Mouse (Mus musculus): ENCODE data around the gene Dnal4. TPM values are rescaled to one million over a fixed set of nuclear protein-coding genes. Genes with fewer than 3 reads are reported as not detected.

The Dnal4 gene
- polyA plus RNA-seq, 2 experiments = 5.5 to 6.3 TPM

GRCm38 (mm10) chr15:79745883-79746282 is 31.8 kb downstream of the Dnal4 start:
- Histone ChIP-seq H3K36me3 (replicated peaks; ENCODE audit: control insufficient read depth, insufficient read depth, low read depth) (no peaks in the 10 kb centered on the region), H3K9ac (replicated peaks) (no peak overlapping the region), H3K27me3 (ENCODE audit: control insufficient read depth, insufficient read depth, low read length) (no peaks in the 10 kb centered on the region), H3K4me1 (replicated peaks; ENCODE audit: control insufficient read depth in 2 of 2, insufficient read depth in 2 of 2, low read length in 1 of 2) (peaks cover 12% of the 10 kb centered on the region in 2 experiments), H3K4me3 (ENCODE audit: insufficient read depth in 1 of 2, low read depth in 2 of 2, low read length in 2 of 2) (no peak overlapping the region), H3K9me3 (ENCODE audit: control insufficient read depth, low read length) (no peaks in the 10 kb centered on the region), H3K27ac (no peak overlapping the region), H3K4me2 (ENCODE audit: low read depth) (no peak overlapping the region)
- WGBS (ENCODE audit: insufficient replicate concordance) = 73% methylated on average over 5 of the region's 5 CpGs
- ATAC-seq (ENCODE audit: insufficient read depth) (no peak), DNase-seq (ENCODE audit: low read depth in 3 of 3, low spot score in 3 of 3) (no peak)
- no peak for TF ChIP-seq CTCF (IDR thresholded peaks at IDR 0.05; ENCODE audit: low read depth)

GRCm38 (mm10) chr15:79745312-79745711 is 32.3 kb downstream of the Dnal4 start:
- H3K9ac ChIP-seq (replicated peaks) = no peak overlapping the region
- ATAC-seq (ENCODE audit: insufficient read depth) (no peak), DNase-seq (ENCODE audit: low read depth in 3 of 3, low spot score in 3 of 3) (no peak)
- peaks cover 15 to 16% of the 10 kb centered on the region in 2 experiments for H3K4me1 ChIP-seq (replicated peaks; ENCODE audit: control insufficient read depth in 2 of 2, insufficient read depth in 2 of 2, low read length in 1 of 2)
- TF ChIP-seq EP300 (IDR thresholded peaks at IDR 0.05; ENCODE audit: low read depth) = no peak
- no peak for TF ChIP-seq CTCF (IDR thresholded peaks at IDR 0.05; ENCODE audit: low read depth)
- 83% methylated on average over 10 of the region's 10 CpGs for WGBS (ENCODE audit: insufficient replicate concordance)
- H3K36me3 ChIP-seq (replicated peaks; ENCODE audit: control insufficient read depth, insufficient read depth, low read depth) = no peaks in the 10 kb centered on the region
- H3K9me3 ChIP-seq (ENCODE audit: control insufficient read depth, low read length) = no peaks in the 10 kb centered on the region
- H3K27me3 ChIP-seq (ENCODE audit: control insufficient read depth, insufficient read depth, low read length) = no peaks in the 10 kb centered on the region
- no peak overlapping the region for H3K4me3 ChIP-seq (ENCODE audit: insufficient read depth in 1 of 2, low read depth in 2 of 2, low read length in 2 of 2)
- no peak overlapping the region for H3K27ac ChIP-seq
- H3K4me2 ChIP-seq (ENCODE audit: low read depth) = no peak overlapping the region

DNA sequence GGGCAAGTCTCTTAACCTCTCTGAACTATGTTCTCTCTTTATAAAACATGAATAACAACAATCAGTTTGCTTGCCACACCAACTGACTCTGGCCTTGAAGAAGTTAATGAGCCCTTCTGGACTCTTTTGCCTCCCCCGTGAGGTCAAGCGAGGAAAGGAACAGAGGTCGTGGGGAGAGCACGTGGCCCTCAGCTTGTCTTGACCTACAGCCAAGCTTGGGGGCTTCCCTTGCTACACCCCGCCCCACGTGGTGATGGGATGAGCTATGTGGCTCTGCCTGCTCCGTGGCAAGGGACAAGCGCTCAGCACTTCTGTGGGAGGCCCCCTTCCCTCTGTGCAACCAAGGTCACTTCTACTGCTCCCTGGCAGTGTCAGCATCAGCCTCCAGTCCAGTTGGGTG is 32.9 kb downstream of the Dnal4 start:
- no peaks in the 10 kb centered on the region for H3K36me3 ChIP-seq (replicated peaks; ENCODE audit: control insufficient read depth, insufficient read depth, low read depth)
- H3K4me3 ChIP-seq (ENCODE audit: insufficient read depth in 1 of 2, low read depth in 2 of 2, low read length in 2 of 2) = no peak overlapping the region
- TF ChIP-seq EP300 (IDR thresholded peaks at IDR 0.05; ENCODE audit: low read depth) (no peak), CTCF (IDR thresholded peaks at IDR 0.05; ENCODE audit: low read depth) (no peak)
- no peaks in the 10 kb centered on the region for H3K9me3 ChIP-seq (ENCODE audit: control insufficient read depth, low read length)
- H3K4me1 ChIP-seq (replicated peaks; ENCODE audit: control insufficient read depth in 2 of 2, insufficient read depth in 2 of 2, low read length in 1 of 2) = peaks cover 15 to 16% of the 10 kb centered on the region in 2 experiments
- H3K27ac ChIP-seq = no peak overlapping the region
- 59% methylated on average over 8 of the region's 8 CpGs for WGBS (ENCODE audit: insufficient replicate concordance)
- no peaks in the 10 kb centered on the region for H3K27me3 ChIP-seq (ENCODE audit: control insufficient read depth, insufficient read depth, low read length)
- no peak overlapping the region for H3K9ac ChIP-seq (replicated peaks)
- no peak for DNase-seq (ENCODE audit: low read depth in 3 of 3, low spot score in 3 of 3)
- H3K4me2 ChIP-seq (ENCODE audit: low read depth) = no peak overlapping the region
- ATAC-seq (ENCODE audit: insufficient read depth) = no peak

DNA sequence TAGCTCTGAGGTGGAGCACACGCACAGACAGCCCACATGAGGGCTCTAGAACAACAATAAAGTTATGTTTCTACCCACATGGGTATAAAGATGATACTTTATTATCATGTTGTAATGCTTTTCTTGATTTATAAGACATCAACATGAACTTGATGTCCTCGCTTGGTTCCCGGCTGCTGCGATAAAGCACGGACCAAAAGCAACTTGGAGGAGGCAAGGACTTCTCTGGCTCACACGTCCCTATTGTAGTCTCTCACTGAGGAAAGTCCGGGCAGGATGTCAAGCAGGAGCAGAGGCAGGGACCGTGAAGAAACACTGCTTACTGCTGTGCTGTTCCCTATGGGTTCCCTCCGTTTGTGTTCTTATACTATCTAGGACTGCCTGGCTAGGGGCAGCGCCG is 33.6 kb downstream of the Dnal4 start:
- WGBS (ENCODE audit: insufficient replicate concordance) = 83% methylated on average over 11 of the region's 11 CpGs
- no peak for TF ChIP-seq CTCF (IDR thresholded peaks at IDR 0.05; ENCODE audit: low read depth)
- TF ChIP-seq EP300 (IDR thresholded peaks at IDR 0.05; ENCODE audit: low read depth) = no peak
- DNase-seq (ENCODE audit: low read depth in 3 of 3, low spot score in 3 of 3) (no peak), ATAC-seq (ENCODE audit: insufficient read depth) (no peak)
- Histone ChIP-seq H3K27me3 (ENCODE audit: control insufficient read depth, insufficient read depth, low read length) (no peaks in the 10 kb centered on the region), H3K4me2 (ENCODE audit: low read depth) (no peak overlapping the region), H3K27ac (no peak overlapping the region), H3K9ac (replicated peaks) (no peak overlapping the region), H3K9me3 (ENCODE audit: control insufficient read depth, low read length) (no peaks in the 10 kb centered on the region), H3K4me1 (replicated peaks; ENCODE audit: control insufficient read depth in 2 of 2, insufficient read depth in 2 of 2, low read length in 1 of 2) (peaks cover 15 to 16% of the 10 kb centered on the region in 2 experiments), H3K36me3 (replicated peaks; ENCODE audit: control insufficient read depth, insufficient read depth, low read depth) (no peaks in the 10 kb centered on the region), H3K4me3 (ENCODE audit: insufficient read depth in 1 of 2, low read depth in 2 of 2, low read length in 2 of 2) (no peak overlapping the region)

DNA sequence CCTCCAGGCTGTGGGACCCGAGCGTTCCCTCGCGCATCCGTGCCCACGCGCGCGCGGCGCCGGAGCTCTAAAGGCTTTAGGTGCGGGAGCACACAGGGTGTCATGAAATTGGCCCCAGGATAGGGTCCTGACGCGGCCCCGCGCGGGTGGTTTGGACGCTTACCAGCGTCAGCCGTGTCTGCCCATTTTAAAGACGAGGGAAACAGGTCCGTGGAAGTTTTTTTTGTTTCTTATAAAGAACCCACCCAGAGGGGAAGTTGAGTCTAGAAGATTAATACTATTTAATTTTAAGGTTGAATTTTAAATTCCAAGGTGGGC is 35.0 kb downstream of the Dnal4 start:
- no peaks in the 10 kb centered on the region for H3K36me3 ChIP-seq (replicated peaks; ENCODE audit: control insufficient read depth, insufficient read depth, low read depth)
- peak overlapping the region; percentile 74 for H3K9ac ChIP-seq (replicated peaks)
- ATAC-seq (ENCODE audit: insufficient read depth) (no peak), DNase-seq (ENCODE audit: low read depth in 3 of 3, low spot score in 3 of 3) (no peak)
- no peak overlapping the region; the same call in 1 of the 2 replicates for H3K27ac ChIP-seq
- H3K4me3 ChIP-seq (ENCODE audit: insufficient read depth in 1 of 2, low read depth in 2 of 2, low read length in 2 of 2) = peak overlapping the region; percentile 77 to 86
- no peaks in the 10 kb centered on the region for H3K9me3 ChIP-seq (ENCODE audit: control insufficient read depth, low read length)
- H3K4me2 ChIP-seq (ENCODE audit: low read depth) = peak overlapping the region; percentile 98
- WGBS (ENCODE audit: insufficient replicate concordance) = under 1% methylated on average over 23 of the region's 23 CpGs
- no peaks in the 10 kb centered on the region for H3K27me3 ChIP-seq (ENCODE audit: control insufficient read depth, insufficient read depth, low read length)
- TF ChIP-seq CTCF (IDR thresholded peaks at IDR 0.05; ENCODE audit: low read depth) = no peak
- TF ChIP-seq EP300 (IDR thresholded peaks at IDR 0.05; ENCODE audit: low read depth) = no peak
- H3K4me1 ChIP-seq (replicated peaks; ENCODE audit: control insufficient read depth in 2 of 2, insufficient read depth in 2 of 2, low read length in 1 of 2) = peaks cover 15 to 16% of the 10 kb centered on the region in 2 experiments
